Mouse (Mus musculus) heart, adult 8-10 months (tissue): ENCODE results near the gene Gm49318. TPM values are rescaled to one million over a fixed set of nuclear protein-coding genes. Genes with fewer than 3 reads are reported as not detected.

ENCODE experiments used
- microRNA-seq: library from miRNA; unstranded; fragments of <30 nt; microRNA quantifications from one replicate; pipeline ENCODE4 v1.2.0, GENCODE M21; 2022
- total RNA-seq, 4 experiments: library from RNA; stranded (reverse); gene quantifications; 2 replicates each; pipeline ENCODE4 v1.2.4; 2022

Gene Gm49318
- total RNA-seq, 4 experiments from 2014 or later, result 0.66 TPM; not detected in 3

Small RNAs within 50 kb of the gene (microRNA-seq; reads per million reads assigned to microRNA genes)
- gene Mir7084, result not detected

Other genes with a start within 250 kb of the Gm49318 start
- gene Angptl8, start 235.7 kb downstream of the Gm49318 start, total RNA-seq, result under 1 TPM in 1 of 4 experiments, not detected in 3; 0.38 TPM
- gene Dock6, start 218.6 kb downstream of the Gm49318 start, total RNA-seq, result 10 to 100 TPM; 27.3 to 35.7 (median 30.7) TPM
- gene Rab3d, start 153.1 kb downstream of the Gm49318 start, total RNA-seq, result 10 to 100 TPM; 13.2 to 16.4 (median 15.4) TPM
- gene Ccdc159, start 143.8 kb downstream of the Gm49318 start, total RNA-seq, result 1 to 10 TPM; 4.9 to 7.4 (median 5.6) TPM
- 10 to 100 TPM; 80.1 to 91.4 (median 86.9) TPM for gene Tmem205, start 143.7 kb downstream of the Gm49318 start, total RNA-seq
- 1 to 10 TPM; 2.1 to 3.8 (median 3.2) TPM for gene Plppr2, start 134.2 kb downstream of the Gm49318 start, total RNA-seq
- gene Swsap1, start 115.5 kb downstream of the Gm49318 start, total RNA-seq, result 1 to 10 TPM; 8.5 to 8.9 (median 8.7) TPM
- gene Epor, start 107.8 kb downstream of the Gm49318 start, total RNA-seq, result 1 to 10 TPM; 1.6 to 2.9 (median 2.3) TPM
- 1 to 10 TPM; 4.1 to 5.9 (median 4.3) TPM for gene Rgl3, start 81.8 kb downstream of the Gm49318 start, total RNA-seq
- gene Ccdc151, start 68.6 kb downstream of the Gm49318 start, total RNA-seq, result not detected
- gene Prkcsh, start 68.5 kb downstream of the Gm49318 start, total RNA-seq, result 10 to 100 TPM; 61.9 to 67.3 (median 65.5) TPM
- under 1 TPM; 0.08 to 0.25 (median 0.11) TPM for gene Elavl3, start 19.2 kb downstream of the Gm49318 start, total RNA-seq
- 1 to 10 TPM; 3.0 to 5.0 (median 4.7) TPM for gene Zfp653, start 117 bp upstream of the Gm49318 start, total RNA-seq
- 100 to 1,000 TPM; 101 to 109 (median 106) TPM for gene Ecsit, start 14.2 kb upstream of the Gm49318 start, total RNA-seq
- gene Cnn1, start 28.0 kb upstream of the Gm49318 start, total RNA-seq, result 1 to 10 TPM; 3.4 to 8.7 (median 6.1) TPM
- gene Elof1, start 45.9 kb upstream of the Gm49318 start, total RNA-seq, result 10 to 100 TPM; 34.9 to 42.6 (median 39.3) TPM
- 1 to 10 TPM in 3 of 4 experiments, under 1 TPM in 1; 0.98 to 1.6 (median 1.2) TPM for gene Acp5, start 64.5 kb upstream of the Gm49318 start, total RNA-seq
- gene Pigyl, start 85.6 kb upstream of the Gm49318 start, total RNA-seq, result 10 to 100 TPM; 48.6 to 53.6 (median 50.1) TPM
- gene Zfp872, start 116.8 kb upstream of the Gm49318 start, total RNA-seq, result under 1 TPM in 3 of 4 experiments, not detected in 1; 0.09 to 0.16 (median 0.16) TPM
- 10 to 100 TPM; 23.0 to 29.1 (median 28.4) TPM for gene Zfp809, start 154.5 kb upstream of the Gm49318 start, total RNA-seq
- gene Zfp599, start 188.6 kb upstream of the Gm49318 start, total RNA-seq, result under 1 TPM; 0.08 to 0.49 (median 0.22) TPM
- 1 to 10 TPM; 4.5 to 8.9 (median 6.3) TPM for gene Zfp810, start 236.4 kb upstream of the Gm49318 start, total RNA-seq